Comparison of ENCODE assay signal across 8 mouse cellular contexts in genomic region chr7:43311632-43312031, GRCm38 (mm10). TPM values are rescaled to one million over a fixed set of nuclear protein-coding genes. Genes with fewer than 3 reads are reported as not detected.
DNase-seq lines count a peak whose midpoint lies in the region; ATAC-seq lines count a peak whose summit lies in the region.

No protein-coding gene starts in this region.

- 89% methylated on average over 6 of the region's 6 CpGs for WGBS in forebrain, embryonic 10.5 days
- WGBS in forebrain, embryonic 11.5 days = 85% methylated on average over 6 of the region's 6 CpGs
- 64% methylated on average over 6 of the region's 6 CpGs for WGBS in embryonic facial prominence, embryonic 15.5 days

- peaks cover 39% of the 10 kb centered on the region for H3K36me3 ChIP-seq in forebrain, embryonic 10.5 days (replicated peaks)
- H3K36me3 ChIP-seq in forebrain, embryonic 11.5 days (ENCODE audit: control insufficient read depth, insufficient read depth, low read length) = no peaks in the 10 kb centered on the region
- H3K36me3 ChIP-seq in embryonic facial prominence, embryonic 15.5 days = peaks cover 32% of the 10 kb centered on the region; the same call in 1 of the 2 replicates

- H3K4me3 ChIP-seq in forebrain, embryonic 10.5 days = peak overlapping the region; percentile 85
- H3K4me3 ChIP-seq in forebrain, embryonic 11.5 days (ENCODE audit: low read depth, low read length) = no peak overlapping the region
- peak overlapping the region; percentile 81 for H3K4me3 ChIP-seq in embryonic facial prominence, embryonic 15.5 days (replicated peaks)

- H3K27ac ChIP-seq in forebrain, embryonic 10.5 days = no peak overlapping the region
- no peak overlapping the region for H3K27ac ChIP-seq in forebrain, embryonic 11.5 days (ENCODE audit: low read depth, low read length)
- no peak overlapping the region for H3K27ac ChIP-seq in embryonic facial prominence, embryonic 15.5 days (replicated peaks)

- no peak overlapping the region for H3K4me2 ChIP-seq in forebrain, embryonic 11.5 days (ENCODE audit: low read depth, low read length, severe bottlenecking)
- peak overlapping the region; percentile 73 for H3K4me2 ChIP-seq in embryonic facial prominence, embryonic 15.5 days (replicated peaks)

- peaks cover 17% of the 10 kb centered on the region for H3K4me1 ChIP-seq in forebrain, embryonic 10.5 days
- H3K4me1 ChIP-seq in forebrain, embryonic 11.5 days (replicated peaks; ENCODE audit: control insufficient read depth, insufficient read depth, low read length) = no peaks in the 10 kb centered on the region
- peaks cover 13% of the 10 kb centered on the region for H3K4me1 ChIP-seq in embryonic facial prominence, embryonic 15.5 days

- no peak for ATAC-seq in forebrain, embryonic 11.5 days (replicated peaks; ENCODE audit: low FRiP score)
- ATAC-seq in embryonic facial prominence, embryonic 15.5 days (ENCODE audit: insufficient number of reproducible peaks, low FRiP score, low TSS enrichment, low read depth) = no peak

- no peak for DNase-seq in forebrain, embryonic 10.5 days (ENCODE audit: extremely low spot score, low spot score)
- DNase-seq in forebrain, embryonic 11.5 days (ENCODE audit: low spot score) = no peak
- peak; percentile 3 for DNase-seq in induced T-regulatory cell, adult 2 months (ENCODE audit: low read depth)
- peak; percentile 31 for DNase-seq in lung, postnatal 36 days
- no peak for DNase-seq in frontal cortex, adult 2 months (ENCODE audit: extremely low spot score in 1 of 2, low spot score in 1 of 2)
- DNase-seq in c-Kit-positive CD71-positive TER-119-positive erythroid progenitor cells, embryonic 14.5 days (ENCODE audit: low spot score) = no peak
- DNase-seq in spleen, adult 12 weeks (ENCODE audit: low spot score) = no peak

- no peak overlapping the region for H3K9ac ChIP-seq in forebrain, embryonic 11.5 days (ENCODE audit: low read length)
- H3K9ac ChIP-seq in embryonic facial prominence, embryonic 15.5 days = no peak overlapping the region

- no peaks in the 10 kb centered on the region for H3K9me3 ChIP-seq in forebrain, embryonic 10.5 days
- H3K9me3 ChIP-seq in forebrain, embryonic 11.5 days (ENCODE audit: control insufficient read depth, low read length) = no peaks in the 10 kb centered on the region
- no peaks in the 10 kb centered on the region for H3K9me3 ChIP-seq in embryonic facial prominence, embryonic 15.5 days (replicated peaks)

- H3K27me3 ChIP-seq in forebrain, embryonic 10.5 days (ENCODE audit: poor library complexity, severe bottlenecking) = no peaks in the 10 kb centered on the region
- no peaks in the 10 kb centered on the region for H3K27me3 ChIP-seq in forebrain, embryonic 11.5 days (ENCODE audit: control insufficient read depth, insufficient read depth, low read length)
- H3K27me3 ChIP-seq in embryonic facial prominence, embryonic 15.5 days = no peaks in the 10 kb centered on the region

RNA-seq across cellular contexts. Expression of gene Zfp715, which starts 1.5 kb away (rescaled TPM):
- 11.3 TPM in 2 replicates for polyA plus RNA-seq in forebrain, embryonic 10.5 days (2016; fragmentation: Nextera tagmentation; extraction: Ambion mirVana)
- polyA plus RNA-seq in forebrain, embryonic 11.5 days (2014; fragmentation: Nextera tagmentation; extraction: Ambion mirVana) = 13.8 and 14.5 TPM in 2 replicates
- 12.5 and 13.0 TPM in 2 replicates for polyA plus RNA-seq in embryonic facial prominence, embryonic 15.5 days (2015; fragmentation: Nextera tagmentation; extraction: Ambion mirVana)
- 14.8 and 19.2 TPM in 2 replicates for polyA plus RNA-seq in frontal cortex, adult 2 months (2012; rRNA removed)

RNA-seq across cellular contexts. Expression of gene Siglecf, which starts 39.5 kb away (rescaled TPM):
- polyA plus RNA-seq in forebrain, embryonic 10.5 days (2016; fragmentation: Nextera tagmentation; extraction: Ambion mirVana) = 0.15 and 0.25 TPM in 2 replicates
- polyA plus RNA-seq in forebrain, embryonic 11.5 days (2014; fragmentation: Nextera tagmentation; extraction: Ambion mirVana) = 0.16 and 0.23 TPM in 2 replicates
- 0.21 and 0.24 TPM in 2 replicates for polyA plus RNA-seq in embryonic facial prominence, embryonic 15.5 days (2015; fragmentation: Nextera tagmentation; extraction: Ambion mirVana)
- 0.48 and 0.55 TPM in 2 replicates for polyA plus RNA-seq in frontal cortex, adult 2 months (2012; rRNA removed)

Comparison
In these comparisons a context has a peak if more than half of its experiments do, and no peak if none do; other contexts are left out.
1. DNase-seq: peak in induced T-regulatory cell, adult 2 months (single experiment) and lung, postnatal 36 days (single experiment); none in forebrain, embryonic 10.5 days (single experiment), forebrain, embryonic 11.5 days (single experiment), frontal cortex, adult 2 months (0 of 2), c-Kit-positive CD71-positive TER-119-positive erythroid progenitor cells, embryonic 14.5 days (single experiment) and spleen, adult 12 weeks (single experiment).